Mouse (Mus musculus) spleen, postnatal 4 days (tissue): ENCODE results near the gene Luc7l2.
"Not testable (repeated sequence)": the region's sequence is repeated elsewhere in the genome, so short reads cannot be mapped to it uniquely, and the experiment has no call there.

Experiments
- DNase-seq, 2 experiments: peaks; one replicate each; pipeline ENCODE4 v3.0.0; 2022; ENCODE audit warnings: low spot score in 2 of 2

Luc7l2 gene

GRCm38 (mm10) chr6:38551062-38551988, at the start of gene Luc7l2:
TSS of gene Luc7l2 (plus strand) at chr6:38551334.
- peak; percentile 96 for DNase-seq

- no peak for DNase-seq
Measured at GRCm38 (mm10) chr6:38512096-38512495, 39.0 kb upstream of the Luc7l2 start.

DNA sequence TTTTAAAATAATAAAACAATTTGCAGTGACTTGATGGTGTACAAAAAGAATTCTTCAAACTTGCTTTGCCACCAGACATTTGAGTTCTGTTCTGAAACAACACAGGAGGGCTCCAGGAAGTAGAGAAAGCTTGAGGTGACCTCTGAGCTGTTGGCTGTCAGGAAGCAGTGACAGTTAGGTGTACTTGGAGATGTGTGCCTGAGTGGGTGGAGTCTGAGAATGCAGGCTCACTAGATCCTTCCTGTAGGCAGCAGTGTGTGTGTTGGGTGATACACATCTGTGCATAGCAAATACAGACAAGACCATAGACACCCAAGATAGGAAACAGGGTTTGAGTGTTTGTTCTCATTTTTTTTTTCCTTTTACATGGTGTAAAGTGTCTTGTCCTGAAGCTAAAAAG, 38.3 kb upstream of the Luc7l2 start:
- no peak for DNase-seq

DNA sequence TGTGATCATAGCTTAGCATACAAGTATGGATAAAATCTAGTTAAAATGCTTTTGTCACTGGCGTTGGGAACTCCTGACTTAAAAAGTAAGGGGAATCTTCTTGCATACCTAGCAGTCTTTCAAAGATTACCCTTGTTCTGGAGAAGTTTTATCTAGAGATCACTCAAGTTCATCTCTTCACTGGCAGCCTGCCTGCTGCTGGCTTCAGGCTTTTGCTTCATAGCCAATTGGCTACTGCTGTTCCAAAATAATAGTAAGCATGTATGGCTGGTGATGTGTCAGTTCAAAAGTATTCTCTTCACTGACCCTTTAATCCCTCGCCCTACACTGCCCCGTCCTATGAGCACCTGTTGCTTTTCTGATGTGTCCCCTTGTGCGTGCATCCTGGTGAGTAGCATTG, 35.9 kb upstream of the Luc7l2 start:
- DNase-seq: no peak

DNA sequence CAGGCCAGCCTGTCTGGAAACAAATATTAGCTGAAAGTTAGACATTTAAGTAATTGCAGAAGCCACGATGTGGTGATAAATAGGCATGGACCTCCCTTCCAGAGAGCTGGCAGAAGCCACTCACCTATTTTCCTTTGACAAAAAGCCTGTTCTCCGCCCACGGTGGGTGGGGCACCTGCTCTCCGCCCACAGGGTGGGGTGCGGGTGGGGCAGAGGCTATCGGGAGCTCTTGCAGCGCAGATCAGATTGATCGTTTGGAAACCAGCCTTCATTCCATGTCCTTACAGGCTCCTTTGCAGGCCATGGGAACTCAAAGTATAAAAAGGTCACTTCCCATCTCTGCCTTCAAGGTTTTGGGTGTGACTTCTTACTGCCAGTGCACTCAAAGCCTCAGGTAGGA, 27.3 kb upstream of the Luc7l2 start:
- DNase-seq: peak in 1 of 2 experiments; percentile 30

DNA sequence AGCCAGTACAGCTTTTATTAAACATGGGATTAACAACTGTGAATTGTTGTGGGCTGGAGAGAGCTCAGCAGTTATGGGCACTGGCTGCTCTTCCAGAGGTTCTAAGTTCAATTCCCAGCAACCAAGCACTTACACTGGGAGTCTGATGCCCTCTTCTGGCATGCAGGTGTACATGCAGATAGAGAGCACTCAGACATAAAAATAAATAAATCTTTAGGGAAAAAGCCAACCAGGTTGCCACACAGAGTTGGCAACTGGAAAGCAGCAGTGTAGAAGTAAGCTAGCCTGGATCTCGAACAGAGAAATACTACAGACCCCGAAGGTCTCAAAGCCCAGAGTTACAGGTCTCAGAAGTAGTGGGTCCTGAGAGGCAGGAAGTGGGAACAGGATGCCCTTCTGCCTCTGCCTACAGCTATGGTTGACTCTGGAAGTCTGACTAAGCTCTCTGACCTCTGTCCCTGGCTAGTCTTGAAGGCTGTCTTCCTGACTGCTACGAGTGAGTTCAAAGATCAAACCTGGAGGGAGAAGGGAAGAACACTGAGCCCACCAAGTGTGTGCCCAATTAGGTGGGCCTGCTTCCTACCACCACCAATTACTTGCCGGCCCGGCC, 19.8 kb upstream of the Luc7l2 start:
- DNase-seq: no peak

DNA sequence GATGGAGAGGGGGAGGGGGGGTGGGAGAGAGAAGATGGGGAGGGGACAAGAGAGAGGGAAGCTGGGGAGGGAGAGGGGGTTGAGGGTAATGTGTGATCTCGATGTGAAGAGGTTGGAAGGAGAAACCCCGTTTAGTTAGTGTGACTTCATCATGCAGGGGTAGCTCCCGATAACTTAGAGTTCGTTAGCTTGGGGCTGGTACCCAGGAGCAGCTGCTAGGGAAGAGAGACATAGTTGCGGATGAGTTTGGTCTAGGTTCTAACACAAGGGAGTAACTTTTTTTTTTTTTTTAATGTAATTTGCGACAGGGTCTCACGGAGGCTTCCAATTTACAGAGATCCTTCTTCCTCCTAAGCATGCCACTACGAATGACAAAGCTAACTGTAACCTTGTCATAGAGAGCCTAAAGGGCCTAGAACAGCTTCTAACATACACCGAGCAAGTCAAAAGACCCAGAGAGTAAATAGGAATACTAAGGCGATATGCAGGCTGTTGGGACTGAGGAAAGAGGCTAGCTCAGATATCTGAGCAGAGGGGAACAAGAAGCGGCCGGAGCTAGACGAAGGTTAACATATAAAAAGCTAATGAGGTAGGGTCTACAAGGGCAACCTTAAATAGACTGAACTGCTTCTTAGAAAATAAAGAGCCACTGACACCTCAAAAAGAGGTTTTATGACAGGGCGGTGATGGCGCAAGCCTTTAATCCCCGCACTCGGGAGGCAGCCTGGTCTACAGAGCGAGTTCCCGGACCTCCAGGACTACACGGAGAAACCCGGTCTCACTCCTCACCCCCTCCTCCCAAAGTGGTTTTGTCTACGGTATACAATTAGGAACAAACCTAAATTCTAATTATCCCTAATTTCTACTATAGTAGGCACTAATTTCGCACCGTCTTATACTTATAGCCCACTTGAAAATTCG, 18.4 kb upstream of the Luc7l2 start:
- DNase-seq: peak; percentile 40 to 77

GRCm38 (mm10) chr6:38533428-38534405, 17.4 kb upstream of the Luc7l2 start, which contains the start of gene Fmc1:
TSS of gene Fmc1 (plus strand) at chr6:38533502.
- DNase-seq: peak; percentile 95 to 97

GRCm38 (mm10) chr6:38534640-38535365, 16.3 kb upstream of the Luc7l2 start:
- peak; percentile 100 for DNase-seq

DNA sequence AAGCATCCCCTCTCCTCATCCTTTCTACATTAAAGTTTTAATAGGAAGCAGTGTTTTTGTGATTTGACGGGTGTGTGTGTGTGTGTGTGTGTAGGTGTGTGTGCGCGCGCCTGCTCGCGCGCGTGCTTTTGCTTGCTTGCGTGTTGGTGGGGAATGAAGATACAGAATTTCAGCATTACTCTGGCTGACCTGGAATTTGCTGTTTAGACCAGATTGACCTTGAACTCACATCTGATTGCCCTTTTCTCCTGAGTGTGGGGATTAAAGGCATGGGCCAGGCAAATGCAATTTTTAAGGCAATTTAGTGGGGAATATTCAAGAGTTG, 15.8 kb upstream of the Luc7l2 start:
- no peak for DNase-seq

GRCm38 (mm10) chr6:38535788-38536187, 15.3 kb upstream of the Luc7l2 start:
- DNase-seq: no peak

GRCm38 (mm10) chr6:38544141-38544540, 7.0 kb upstream of the Luc7l2 start:
- not testable (repeated sequence) for DNase-seq

DNA sequence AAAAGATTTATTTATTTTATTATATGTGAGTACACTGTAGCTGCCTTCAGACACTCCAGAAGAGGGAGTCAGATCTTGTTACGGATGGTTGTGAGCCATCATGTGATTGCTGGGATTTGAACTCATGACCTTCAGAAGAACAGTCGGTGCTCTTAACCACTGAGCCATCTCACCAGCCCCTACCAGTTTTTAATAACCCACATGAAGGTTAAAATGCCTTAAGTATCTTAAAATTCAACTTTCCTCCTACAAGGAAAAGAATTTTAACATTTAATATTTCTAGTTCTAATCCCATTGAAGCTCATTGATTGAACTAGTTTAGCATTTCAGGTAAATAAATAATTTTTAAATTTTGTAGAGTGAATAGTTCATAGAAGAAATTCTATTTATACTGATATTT, 4.1 kb upstream of the Luc7l2 start:
- not testable (repeated sequence) for DNase-seq

DNA sequence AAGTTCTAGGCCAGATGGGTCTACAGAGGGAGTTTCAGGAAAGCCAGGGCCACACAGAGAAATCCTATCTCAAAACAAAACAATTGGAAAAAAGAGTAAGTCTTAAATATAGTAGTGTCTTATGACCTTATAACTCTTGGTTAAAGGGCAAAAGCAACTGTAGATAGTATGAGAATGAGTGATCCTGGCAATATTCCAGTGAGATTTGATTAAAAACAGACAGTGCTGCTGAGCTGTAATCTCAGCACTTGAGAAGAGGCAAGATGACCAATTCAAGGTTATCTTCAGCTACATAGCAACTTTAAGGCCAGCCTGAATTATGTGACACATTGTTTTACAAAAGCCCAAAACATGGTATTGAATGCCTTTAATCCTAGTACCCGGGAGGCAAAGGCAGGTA, 3.4 kb upstream of the Luc7l2 start:
- DNase-seq: no peak

GRCm38 (mm10) chr6:38548595-38548994, 2.5 kb upstream of the Luc7l2 start:
- not testable (repeated sequence) for DNase-seq

- DNase-seq: not testable (repeated sequence)
Measured at GRCm38 (mm10) chr6:38549840-38550239, 1.3 kb upstream of the Luc7l2 start.

GRCm38 (mm10) chr6:38550250-38551061, 678 bp upstream of the Luc7l2 start:
- peak; percentile 74 to 87 for DNase-seq

GRCm38 (mm10) chr6:38551989-38552635, 978 bp downstream of the Luc7l2 start:
- DNase-seq: peak; percentile 98

DNA sequence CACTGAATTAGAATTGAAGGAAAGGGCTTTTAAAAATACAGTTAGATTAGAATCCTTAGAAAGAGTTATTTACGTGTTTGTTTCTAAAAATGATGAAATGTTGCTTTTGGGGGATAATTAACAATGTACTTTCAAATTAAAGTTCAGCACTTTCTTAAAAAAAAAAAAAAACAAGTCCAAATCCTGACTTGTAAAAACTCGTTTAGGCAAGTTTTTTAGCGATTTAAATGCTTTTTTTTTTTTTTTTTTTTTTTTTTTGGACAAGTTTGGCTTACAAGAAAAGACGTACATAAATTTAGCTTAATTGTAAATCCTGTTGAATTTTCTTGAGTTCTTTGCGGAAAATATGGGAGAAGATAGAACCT, 1.5 kb downstream of the Luc7l2 start:
- DNase-seq: no peak
